Mouse (Mus musculus) layer of hippocampus, adult 8-10 months (tissue): ENCODE measurements around the gene Clcnka. TPM values are rescaled to one million over a fixed set of nuclear protein-coding genes. Genes with fewer than 3 reads are reported as not detected.

ENCODE experiments used
- DNase-seq, 2 experiments: peaks; one replicate each; pipeline ENCODE4 v3.0.0; 2022; ENCODE audit warnings: low spot score in 2 of 2
- total RNA-seq, 4 experiments: library from RNA; stranded (reverse); gene quantifications; 2 replicates each; pipeline ENCODE4 v1.2.4; 2022

Clcnka gene
- total RNA-seq, 4 experiments from 2014 or later = not detected

DNA sequence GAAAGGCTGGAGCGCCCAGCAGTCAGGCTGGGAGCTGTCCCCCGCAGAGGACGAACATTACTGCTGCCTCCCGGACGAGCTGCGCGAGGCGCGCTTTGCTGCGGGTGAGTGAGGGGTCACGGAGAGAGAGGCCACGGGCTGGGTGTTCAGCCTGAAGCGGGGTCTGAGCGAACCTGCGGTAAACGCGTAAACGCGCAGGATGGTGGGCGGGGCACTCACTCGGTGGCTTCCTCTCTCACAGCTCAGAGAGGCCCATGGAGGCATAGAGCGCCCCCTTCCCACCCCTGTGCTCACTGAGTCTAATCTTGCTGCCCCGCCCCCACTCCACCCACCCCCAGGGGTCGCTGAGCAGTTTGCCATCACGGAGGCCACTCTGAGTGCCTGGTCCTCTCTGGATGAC lies 16.1 kb downstream of the Clcnka start:
- DNase-seq = no peak

DNA sequence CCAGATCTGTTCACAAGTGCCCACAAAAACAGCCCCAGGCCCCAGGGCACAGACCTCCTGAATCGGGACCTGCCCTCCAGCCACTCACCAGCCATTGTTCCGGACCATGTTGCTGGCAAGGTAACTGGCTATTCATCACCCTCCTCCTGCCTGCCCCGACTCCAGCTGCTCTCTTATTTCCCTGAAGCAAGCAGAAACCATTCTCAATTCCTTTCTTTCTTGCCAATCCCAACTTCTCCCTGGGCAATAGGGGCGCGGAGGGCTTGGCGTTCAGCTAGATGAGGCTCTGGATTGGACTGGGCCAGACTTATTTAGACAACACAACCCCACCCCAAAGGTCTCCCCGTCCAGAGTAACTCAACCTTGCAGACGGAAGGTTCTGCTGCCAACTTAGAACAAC lies 18.9 kb downstream of the Clcnka start:
- no peak for DNase-seq

GRCm38 (mm10) chr4:141372426-141372825 lies 26.1 kb downstream of the Clcnka start:
- DNase-seq = no peak

DNA sequence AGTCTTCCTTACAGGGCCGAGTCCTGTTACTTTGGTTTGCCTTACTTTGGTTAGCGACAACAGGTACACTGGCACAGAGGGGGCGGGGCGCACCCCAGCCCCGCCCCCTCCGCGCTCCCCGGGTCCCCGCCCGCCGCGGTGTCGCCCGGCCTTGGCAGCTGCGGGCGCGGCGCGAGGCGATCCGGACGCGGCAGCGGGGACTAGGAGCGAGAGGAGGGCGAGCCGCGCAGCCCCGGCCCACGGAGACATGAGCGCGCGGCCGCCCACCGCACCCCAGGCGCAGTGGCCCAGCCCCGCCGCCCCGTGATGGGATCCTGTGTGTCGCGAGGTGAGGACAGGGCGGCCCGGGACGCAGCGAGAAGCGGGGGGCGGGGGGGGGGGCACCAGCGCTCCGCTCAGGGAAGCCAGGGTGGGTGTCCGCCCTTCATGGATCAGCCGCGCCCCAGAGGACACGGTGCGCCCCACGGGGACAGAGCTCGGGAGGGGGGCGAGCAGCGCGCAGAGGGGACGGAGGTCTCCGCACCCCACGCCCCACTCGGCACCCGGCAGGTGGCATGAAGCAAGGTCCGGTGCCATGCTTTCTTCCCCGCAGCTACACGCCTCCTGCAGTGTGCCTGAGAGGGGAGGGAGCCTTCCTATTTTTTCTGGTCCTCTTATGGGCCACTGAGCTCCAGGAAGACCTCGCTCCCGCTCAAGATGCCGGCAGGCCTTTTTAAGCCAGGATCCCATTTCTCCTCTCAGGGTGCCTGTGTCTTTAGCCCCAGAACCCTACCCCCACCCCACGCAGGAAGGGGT lies 30.3 kb downstream of the Clcnka start, which contains the start of gene Fam131c:
Gene Fam131c, plus strand, starts transcription at position 224 of the 795 bp plus-strand sequence.
- no peak for DNase-seq

DNA sequence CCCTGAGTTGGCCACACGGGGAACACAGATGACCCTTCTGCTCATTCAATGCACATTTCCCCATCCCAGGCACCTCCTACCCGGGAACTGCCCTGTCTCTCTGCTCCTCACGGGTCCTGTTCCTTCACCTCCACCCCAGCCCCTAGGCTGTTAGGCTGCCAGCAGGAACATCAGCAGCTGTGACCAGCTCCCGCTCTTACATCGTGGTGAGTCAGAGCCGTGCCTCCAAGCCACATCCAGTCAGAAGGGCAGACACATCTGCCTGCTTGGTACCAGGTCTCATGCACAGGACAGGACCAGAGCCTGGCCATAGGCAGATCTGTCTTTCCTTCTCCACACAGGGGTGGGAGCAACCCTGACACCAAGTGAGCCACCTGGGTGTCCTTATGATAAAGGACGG lies 32.6 kb downstream of the Clcnka start:
- no peak for DNase-seq

DNA sequence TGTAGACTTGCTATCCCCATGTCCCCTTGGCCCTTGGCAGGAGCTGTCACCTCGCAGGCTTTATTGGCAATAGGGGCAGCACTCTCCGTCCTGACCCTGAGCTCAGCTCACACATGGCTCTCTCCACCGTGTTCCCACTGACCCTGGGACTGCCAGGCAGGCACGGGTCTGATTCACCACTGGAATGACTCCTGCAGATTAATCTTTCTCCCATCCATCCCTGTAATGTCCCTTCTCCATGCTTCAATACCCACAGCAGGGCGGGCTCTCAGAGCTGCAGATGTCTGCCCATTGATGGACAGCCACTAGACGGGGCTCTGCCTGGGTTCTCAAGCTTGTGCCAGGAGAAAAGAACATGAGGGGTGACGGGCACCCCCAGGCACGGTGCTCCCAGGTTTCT lies 33.4 kb downstream of the Clcnka start:
- no peak for DNase-seq

- peak; percentile 29 to 80 for DNase-seq
Measured at GRCm38 (mm10) chr4:141362937-141363548, 35.5 kb downstream of the Clcnka start.

- no peak for DNase-seq
Measured at GRCm38 (mm10) chr4:141360846-141361245, 37.7 kb downstream of the Clcnka start.

DNA sequence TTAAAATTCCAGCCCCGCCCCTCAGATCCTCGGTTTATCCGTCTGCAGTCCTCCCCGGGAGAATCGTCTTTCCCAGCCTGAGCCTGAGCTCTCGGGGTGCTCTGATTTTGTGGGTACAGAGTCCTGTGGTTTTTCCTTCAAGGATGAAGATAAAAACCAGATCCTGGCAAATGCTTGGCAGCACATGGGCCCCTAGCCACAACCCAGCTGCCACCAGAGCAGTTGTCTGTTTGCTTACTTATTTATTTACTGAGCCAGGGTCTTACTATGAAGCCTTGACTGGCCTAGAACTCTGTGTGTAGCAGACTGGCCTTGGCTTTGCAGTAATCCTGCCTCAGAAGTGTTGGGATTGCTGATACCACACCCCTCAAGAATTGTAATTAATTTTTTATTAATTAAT lies 39.3 kb downstream of the Clcnka start:
- DNase-seq = no peak

DNA sequence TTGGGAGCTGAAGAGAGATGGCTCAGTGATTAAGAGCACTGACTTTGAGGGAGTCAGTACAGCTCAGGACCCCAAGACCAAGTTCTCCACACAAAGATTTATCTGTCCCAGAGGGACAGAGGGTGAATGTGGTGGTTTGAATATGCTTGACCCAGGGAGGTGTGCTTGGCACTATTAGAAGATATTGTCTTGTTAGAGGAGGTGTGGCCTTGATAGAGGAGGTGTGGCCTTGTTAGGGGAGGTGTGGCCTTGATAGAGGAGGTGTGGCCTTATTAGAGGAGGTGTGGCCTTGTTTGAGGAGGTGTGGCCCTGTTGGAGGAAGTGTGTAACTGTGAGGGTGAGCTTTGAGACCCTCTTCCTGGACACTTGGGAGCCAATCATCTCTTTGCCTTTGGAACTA lies 40.7 kb downstream of the Clcnka start:
- no peak for DNase-seq

- DNase-seq = no peak
Measured at GRCm38 (mm10) chr4:141353868-141354267, 44.7 kb downstream of the Clcnka start.

GRCm38 (mm10) chr4:141352986-141353385 lies 45.5 kb downstream of the Clcnka start:
- no peak for DNase-seq

DNA sequence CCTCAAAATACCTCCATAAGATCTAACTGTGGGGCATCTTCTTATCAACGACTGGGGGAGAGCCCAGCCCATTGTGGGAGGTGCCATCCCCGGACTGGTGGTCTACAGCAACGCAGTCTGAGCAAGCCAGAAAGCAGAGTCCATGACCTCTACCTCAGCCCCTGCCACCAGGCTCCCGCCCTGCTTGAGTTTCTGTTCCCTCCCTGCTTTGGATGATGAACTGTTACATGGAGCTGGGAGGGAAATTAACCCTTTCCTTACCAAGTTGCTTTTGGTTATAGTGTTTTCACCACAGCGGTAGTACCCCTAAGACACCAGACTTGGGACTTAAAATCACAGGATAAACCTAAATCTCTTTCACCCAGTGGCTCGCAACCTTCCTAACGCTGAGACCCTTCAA lies 46.6 kb downstream of the Clcnka start:
- no peak for DNase-seq

DNA sequence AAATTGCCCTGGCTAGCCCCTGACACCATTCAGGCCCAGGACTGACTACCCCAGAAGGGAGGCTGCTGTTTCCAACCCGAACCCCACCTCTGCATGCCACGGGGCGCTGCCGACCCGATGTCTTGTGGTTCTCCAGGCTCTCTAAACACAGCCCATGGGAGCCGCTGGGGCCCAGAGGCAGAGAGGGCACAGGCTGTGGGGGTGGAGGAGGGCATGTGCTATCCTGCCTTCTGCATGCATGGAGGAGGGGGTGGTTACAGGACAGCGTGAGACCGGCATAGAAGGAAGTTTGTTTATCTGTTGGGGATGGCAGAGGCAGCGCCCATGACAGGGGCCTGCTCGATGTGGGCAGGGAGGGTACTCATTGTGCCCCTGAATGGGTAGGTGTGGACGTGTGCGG lies 48.5 kb downstream of the Clcnka start:
- no peak for DNase-seq

DNA sequence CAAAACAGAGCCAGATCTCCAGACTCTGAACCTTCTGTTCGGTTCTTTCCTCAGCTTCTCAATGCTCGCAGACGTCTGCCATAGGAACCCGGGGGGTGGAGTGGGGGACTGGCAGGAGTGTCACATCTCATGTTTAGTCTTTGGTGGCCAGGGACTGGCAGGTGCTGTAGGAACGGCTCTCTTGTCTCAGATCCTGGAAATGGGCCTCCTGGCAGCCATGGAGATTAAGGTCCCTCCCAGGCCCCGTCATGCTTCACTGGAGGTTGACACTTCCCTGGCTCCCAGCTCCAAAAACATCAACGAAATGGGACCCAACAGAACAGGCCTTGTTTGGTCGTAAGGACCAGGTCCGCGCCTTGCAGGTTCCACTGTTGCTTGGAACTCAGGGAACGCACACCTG lies 49.9 kb downstream of the Clcnka start:
- DNase-seq = no peak

GRCm38 (mm10) chr4:141347365-141347797 lies 51.1 kb downstream of the Clcnka start:
- DNase-seq = no peak

DNA sequence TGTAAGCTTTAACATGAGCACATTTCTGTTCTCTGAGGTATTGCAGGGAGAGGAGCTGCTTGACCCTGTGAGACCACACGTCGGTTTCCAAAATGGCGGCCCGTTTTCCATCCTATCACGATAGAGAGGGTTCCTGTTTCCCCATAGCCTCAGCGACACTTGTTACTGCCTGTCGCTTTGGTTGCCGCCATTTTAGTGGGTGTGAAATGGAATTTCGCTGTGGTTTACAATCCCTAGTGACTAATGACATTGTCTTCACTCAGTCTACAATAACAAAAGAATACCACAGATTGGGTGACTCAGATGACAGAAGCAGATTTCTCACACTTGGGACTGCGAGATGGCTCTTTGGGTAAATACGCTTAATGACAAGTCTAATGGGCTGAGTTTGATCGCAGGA lies 53.3 kb downstream of the Clcnka start:
- DNase-seq = no peak

DNA sequence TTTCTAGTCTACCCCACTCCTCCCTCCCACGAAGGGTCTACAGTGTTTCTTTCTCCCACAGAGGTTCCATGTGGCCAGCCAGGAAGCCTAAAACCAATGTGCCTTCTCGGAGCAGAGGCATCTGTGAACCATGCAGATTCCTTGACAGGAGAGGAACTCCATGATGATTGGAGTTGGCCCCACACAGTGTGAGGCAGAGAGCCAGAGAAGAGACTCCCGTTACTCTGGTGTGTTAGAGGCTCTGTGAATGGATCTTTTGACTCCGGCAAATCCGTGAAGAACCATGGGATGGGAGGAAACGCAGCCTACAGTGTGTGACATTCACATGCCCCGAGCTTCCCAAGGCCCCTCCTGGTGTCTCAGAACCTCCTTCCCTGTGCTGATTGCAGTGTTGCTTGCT lies 55.0 kb downstream of the Clcnka start:
- no peak for DNase-seq

- DNase-seq = no peak
Measured at GRCm38 (mm10) chr4:141341477-141341876, 57.0 kb downstream of the Clcnka start.

GRCm38 (mm10) chr4:141338853-141339252 lies 59.7 kb downstream of the Clcnka start:
- DNase-seq = no peak

DNA sequence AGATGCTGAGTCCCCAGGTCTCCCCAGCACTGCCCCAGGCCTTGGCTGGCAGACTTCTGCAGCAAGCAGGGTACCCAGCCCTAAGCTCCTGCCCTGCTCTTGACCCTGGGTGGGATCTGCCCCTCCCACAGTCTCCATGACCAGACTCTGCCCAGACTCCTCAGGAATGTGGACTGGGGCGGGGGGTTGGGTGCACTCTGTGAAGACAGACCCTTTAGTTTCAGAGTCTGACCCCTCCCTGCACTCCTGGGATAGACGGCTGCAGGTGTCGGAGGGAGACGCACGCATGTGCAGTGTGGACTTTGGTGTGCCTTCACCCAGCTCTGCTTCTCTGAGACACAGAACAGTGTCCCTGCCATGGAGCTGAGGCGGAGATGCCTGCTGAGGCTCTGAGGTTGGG lies 60.5 kb downstream of the Clcnka start:
- DNase-seq = no peak

DNA sequence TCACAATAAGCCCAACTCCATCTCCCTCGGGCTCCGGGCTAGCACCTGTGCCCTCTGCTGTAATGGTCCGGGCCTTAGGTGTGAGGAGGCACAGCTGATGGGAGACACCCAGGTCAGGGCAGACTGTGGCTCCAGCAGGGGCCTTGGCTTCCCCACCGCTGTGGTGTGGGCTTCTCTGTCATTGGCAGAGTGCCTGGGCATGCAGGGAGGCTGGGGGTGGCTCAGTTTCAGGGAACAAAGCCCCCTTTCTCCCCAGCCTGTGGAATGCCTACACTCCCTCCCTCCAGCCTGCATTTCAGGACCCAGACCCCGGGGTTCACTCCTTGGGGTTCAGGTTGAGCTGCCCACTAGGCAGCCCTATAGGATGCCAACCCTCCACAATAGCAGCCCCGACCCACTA lies 62.3 kb downstream of the Clcnka start:
- DNase-seq = no peak

- DNase-seq = no peak
Measured at GRCm38 (mm10) chr4:141335263-141335796, 63.2 kb downstream of the Clcnka start.
